Mouse (Mus musculus) stomach, embryonic 15.5 days (tissue): ENCODE measurements around the gene Podn. TPM values are rescaled to one million over a fixed set of nuclear protein-coding genes. Genes with fewer than 3 reads are reported as not detected.

ENCODE experiments used
- ATAC-seq: fragments of 200-750 bp; cut with Nextera tagmentation; 2 replicates; pipeline ENCODE4 v1.8.0; 2017; ENCODE audit warnings: low read depth, moderate number of reproducible peaks, moderate TSS enrichment; ENCODE audit not compliant: insufficient read depth, low FRiP score
- H3K27ac ChIP-seq: fragments of 300-500 bp; sonication (generic); 2 replicates; pipeline ENCODE4 v1.5.1; 2015; ENCODE audit warnings: mild to moderate bottlenecking, inconsistent platforms
- H3K27me3 ChIP-seq: fragments of 300-500 bp; sonication (generic); replicated peaks from 2 replicates; pipeline ENCODE4 v1.6.1; 2015; ENCODE audit warnings: inconsistent platforms
- H3K36me3 ChIP-seq: fragments of 300-500 bp; sonication (generic); 2 replicates; pipeline ENCODE4 v1.6.1; 2015; ENCODE audit warnings: inconsistent platforms
- H3K4me1 ChIP-seq: fragments of 300-500 bp; sonication (generic); 2 replicates; pipeline ENCODE4 v1.6.1; 2015; ENCODE audit warnings: inconsistent platforms
- H3K4me2 ChIP-seq: fragments of 300-500 bp; sonication (generic); 2 replicates; pipeline ENCODE4 v1.6.1; 2015; ENCODE audit warnings: mild to moderate bottlenecking, inconsistent platforms
- H3K4me3 ChIP-seq: fragments of 300-500 bp; sonication (generic); replicated peaks from 2 replicates; pipeline ENCODE4 v1.5.1; 2015; ENCODE audit warnings: inconsistent platforms
- H3K9ac ChIP-seq: fragments of 300-500 bp; sonication (generic); 2 replicates; pipeline ENCODE4 v1.6.1; 2015; ENCODE audit warnings: inconsistent platforms
- H3K9me3 ChIP-seq: fragments of 300-500 bp; sonication (generic); 2 replicates; pipeline ENCODE4 v1.6.1; 2016; ENCODE audit warnings: inconsistent platforms
- WGBS: fragments of 180-500 bp; shearing (Covaris S2); methylation state at CpG from one replicate; pipeline ENCODE4 v1.1.7; 2015; 5-methylcytosine and 5-hydroxymethylcytosine counted together
- polyA plus RNA-seq: library from polyadenylated mRNA; unstranded; fragments of >200 nt; fragmentation: Nextera tagmentation; extraction: Ambion mirVana; gene quantifications from 2 replicates; pipeline ENCODE4 v1.2.1, GENCODE M21; 2015

Gene Podn
- polyA plus RNA-seq, 1 experiment from 2014 or later, result 1.1 TPM

DNA sequence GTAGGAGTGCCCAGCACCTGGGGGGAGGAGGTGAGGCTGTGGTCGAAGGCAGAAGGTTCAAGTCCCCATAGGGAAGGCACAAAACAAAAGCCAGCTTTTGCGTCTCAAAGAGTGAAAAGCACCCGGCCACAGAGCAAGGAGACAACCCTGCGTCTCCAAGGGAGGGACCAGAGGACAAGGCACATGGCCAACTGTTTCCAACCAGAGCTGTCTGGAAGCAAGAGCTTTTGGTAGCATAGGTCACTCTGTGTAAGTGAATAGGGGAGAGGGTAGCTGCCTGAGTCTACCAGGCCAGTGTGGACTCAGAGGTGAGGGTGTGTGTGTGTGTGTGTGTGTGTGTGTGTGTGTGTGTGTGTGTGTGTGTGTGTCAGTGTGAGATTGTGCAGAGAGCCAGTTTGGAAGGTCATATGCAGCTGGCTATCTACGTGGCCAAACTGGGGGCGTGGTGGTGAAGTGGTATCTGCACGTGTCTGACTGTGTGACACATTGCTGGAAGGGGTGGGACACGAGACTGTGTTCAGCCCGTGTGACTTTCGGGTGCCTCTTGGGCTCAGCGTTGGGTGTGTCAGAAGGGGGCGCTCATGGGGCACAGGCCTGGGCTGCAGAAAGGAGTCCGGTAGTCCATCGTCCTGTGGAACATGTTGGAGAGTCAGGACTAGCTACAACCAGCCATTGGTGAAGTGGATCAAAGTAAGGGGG, 81.0 kb downstream of the Podn start:
- ATAC-seq, result no peak
- Histone ChIP-seq H3K4me3 (no peak overlapping the region), H3K36me3 (no peaks in the 10 kb centered on the region), H3K4me2 (no peak overlapping the region), H3K27me3 (no peaks in the 10 kb centered on the region), H3K9me3 (no peaks in the 10 kb centered on the region), H3K9ac (no peak overlapping the region), H3K4me1 (no peaks in the 10 kb centered on the region), H3K27ac (no peak overlapping the region)
- 62% methylated on average over 14 of the region's 14 CpGs for WGBS

DNA sequence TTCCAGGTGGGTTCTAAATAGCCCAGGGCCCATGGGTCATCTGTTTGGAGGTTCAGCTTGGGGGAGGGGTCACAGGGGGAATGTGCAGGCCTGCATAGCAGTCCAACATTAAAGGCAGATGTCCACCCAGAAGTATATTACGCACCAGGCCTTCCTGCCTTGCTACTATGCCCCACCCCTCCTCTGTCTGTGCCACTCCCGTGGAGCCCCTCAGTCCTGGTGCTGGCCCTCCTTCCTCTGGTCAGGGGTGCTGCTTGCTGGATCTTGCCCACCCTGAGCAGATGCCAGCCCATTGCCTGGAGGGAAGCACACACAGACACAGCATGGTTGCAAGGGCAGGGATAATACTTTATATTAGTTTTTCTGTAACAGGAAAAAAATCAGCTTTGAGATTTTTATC, 81.8 kb downstream of the Podn start:
- ATAC-seq, result no peak
- no peaks in the 10 kb centered on the region for H3K27me3 ChIP-seq
- WGBS, result 71% methylated on average over 2 of the region's 2 CpGs

DNA sequence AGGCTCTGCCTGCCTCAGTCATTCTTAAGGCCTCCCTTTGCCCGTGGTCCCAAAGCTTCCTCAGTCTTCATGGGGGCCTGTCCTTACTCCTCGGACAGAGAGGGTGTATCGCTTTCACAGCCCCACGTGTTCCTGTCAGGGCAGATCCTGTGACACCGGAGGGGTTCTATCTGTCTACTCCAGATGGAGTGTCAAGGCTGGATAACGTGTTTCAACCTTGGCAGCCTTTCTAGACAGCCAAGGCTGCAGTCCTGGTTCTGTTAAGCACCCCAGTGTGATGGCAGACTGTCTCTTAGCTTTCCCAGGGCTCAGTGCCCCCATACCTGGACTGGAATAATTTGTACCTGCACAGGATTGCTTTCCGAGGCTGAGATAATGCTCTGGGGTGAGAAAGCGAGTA, 87.7 kb downstream of the Podn start:
- Histone ChIP-seq H3K36me3 (no peaks in the 10 kb centered on the region), H3K9me3 (no peaks in the 10 kb centered on the region), H3K4me2 (no peak overlapping the region), H3K27ac (no peak overlapping the region), H3K27me3 (no peaks in the 10 kb centered on the region), H3K4me3 (no peak overlapping the region), H3K9ac (no peak overlapping the region), H3K4me1 (peaks cover 4% of the 10 kb centered on the region; the same call in 1 of the 2 replicates)
- 64% methylated on average over 8 of the region's 8 CpGs for WGBS
- ATAC-seq, result no peak

More for the DNA sequence above, 81.8 kb downstream of the Podn start:
- H3K9me3 ChIP-seq, result no peaks in the 10 kb centered on the region
- H3K4me3 ChIP-seq, result no peak overlapping the region
- no peaks in the 10 kb centered on the region for H3K36me3 ChIP-seq
- H3K27ac ChIP-seq, result no peak overlapping the region
- H3K4me1 ChIP-seq, result no peaks in the 10 kb centered on the region
- H3K9ac ChIP-seq, result no peak overlapping the region
- H3K4me2 ChIP-seq, result no peak overlapping the region

DNA sequence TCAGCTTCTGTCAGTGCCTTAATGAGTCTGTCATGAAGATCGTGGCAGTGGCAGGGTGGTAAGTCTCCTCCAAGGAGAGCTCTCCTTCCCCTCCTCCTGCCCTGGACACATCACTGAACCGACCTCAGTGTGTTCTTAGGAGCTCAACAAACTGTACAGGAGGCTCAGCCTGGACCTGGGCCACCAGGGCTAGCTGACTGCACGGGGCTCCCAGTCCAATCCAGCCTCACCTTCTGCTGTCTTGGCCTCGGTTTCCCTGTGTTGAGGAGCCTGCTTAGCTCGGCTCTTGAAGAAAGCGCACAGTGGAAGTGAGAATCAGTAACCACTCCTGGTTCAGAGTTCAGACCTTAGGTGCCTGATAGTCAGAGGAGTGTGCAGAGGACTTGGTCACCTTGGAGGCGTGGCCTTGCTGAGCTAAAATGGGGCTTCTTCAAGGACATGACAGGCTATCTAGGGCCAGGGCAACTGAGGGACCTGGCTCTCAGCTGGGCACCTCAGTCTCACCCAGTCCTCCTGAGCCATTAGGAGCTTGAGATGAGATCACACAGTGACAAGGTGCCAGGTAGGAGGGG, 88.6 kb downstream of the Podn start:
- Histone ChIP-seq H3K4me1 (peaks cover 4% of the 10 kb centered on the region; the same call in 1 of the 2 replicates), H3K9me3 (no peaks in the 10 kb centered on the region), H3K27me3 (no peaks in the 10 kb centered on the region), H3K36me3 (no peaks in the 10 kb centered on the region), H3K4me3 (no peak overlapping the region), H3K4me2 (no peak overlapping the region), H3K9ac (no peak overlapping the region), H3K27ac (no peak overlapping the region)
- 81% methylated on average over 7 of the region's 7 CpGs for WGBS
- no peak for ATAC-seq

DNA sequence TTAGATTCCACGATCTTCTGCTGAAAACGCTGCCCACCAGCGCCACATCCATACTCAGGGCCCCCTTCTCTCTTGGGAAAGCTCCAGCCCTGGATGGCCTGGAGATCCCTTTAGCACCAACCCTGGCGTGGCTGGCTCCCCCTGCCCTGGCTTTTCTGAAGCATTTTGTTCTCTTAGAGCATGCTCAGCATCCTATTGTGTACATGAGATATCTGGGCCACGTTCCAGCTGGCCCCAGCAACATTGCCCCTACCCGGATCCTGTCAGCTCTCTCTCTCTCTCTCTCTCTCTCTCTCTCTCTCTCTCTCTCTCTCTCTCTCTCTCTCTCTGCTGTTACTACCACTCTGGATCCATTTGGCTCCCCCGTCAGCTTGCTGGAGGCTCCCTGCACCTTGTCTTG, 90.9 kb downstream of the Podn start:
- Histone ChIP-seq H3K9me3 (no peaks in the 10 kb centered on the region), H3K4me1 (peaks cover 4% of the 10 kb centered on the region; the same call in 1 of the 2 replicates), H3K27me3 (no peaks in the 10 kb centered on the region), H3K36me3 (no peaks in the 10 kb centered on the region), H3K27ac (no peak overlapping the region), H3K9ac (no peak overlapping the region), H3K4me3 (no peak overlapping the region), H3K4me2 (no peak overlapping the region)
- WGBS, result 50% methylated on average over 7 of the region's 7 CpGs
- no peak for ATAC-seq

DNA sequence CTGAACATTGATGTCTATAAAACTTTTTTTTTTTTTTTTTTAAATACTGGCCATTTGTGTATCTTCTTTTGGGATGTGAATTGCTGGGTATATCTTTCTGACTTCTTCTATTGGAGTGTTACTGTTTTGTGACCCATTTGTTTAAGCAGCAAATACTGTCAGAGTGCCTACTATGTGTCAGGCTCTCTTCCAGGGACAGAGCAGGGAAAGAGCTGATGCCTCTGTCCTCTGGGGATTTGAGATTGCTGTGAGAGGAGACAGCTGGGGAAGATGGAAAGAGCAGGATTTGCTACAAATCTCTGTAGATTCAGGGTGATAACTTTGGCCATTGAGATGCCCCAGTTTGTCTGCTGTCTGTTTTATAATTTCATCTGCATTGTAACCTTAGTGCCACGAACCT, 96.9 kb downstream of the Podn start:
- no peaks in the 10 kb centered on the region for H3K36me3 ChIP-seq
- H3K4me2 ChIP-seq, result no peak overlapping the region
- ATAC-seq, result no peak
- no peaks in the 10 kb centered on the region; the same call in 1 of the 2 replicates for H3K4me1 ChIP-seq
- H3K4me3 ChIP-seq, result no peak overlapping the region
- WGBS, result 68% methylated on average over 1 of the region's 1 CpGs
- H3K27me3 ChIP-seq, result no peaks in the 10 kb centered on the region
- no peak overlapping the region for H3K27ac ChIP-seq
- no peaks in the 10 kb centered on the region for H3K9me3 ChIP-seq
- H3K9ac ChIP-seq, result no peak overlapping the region

DNA sequence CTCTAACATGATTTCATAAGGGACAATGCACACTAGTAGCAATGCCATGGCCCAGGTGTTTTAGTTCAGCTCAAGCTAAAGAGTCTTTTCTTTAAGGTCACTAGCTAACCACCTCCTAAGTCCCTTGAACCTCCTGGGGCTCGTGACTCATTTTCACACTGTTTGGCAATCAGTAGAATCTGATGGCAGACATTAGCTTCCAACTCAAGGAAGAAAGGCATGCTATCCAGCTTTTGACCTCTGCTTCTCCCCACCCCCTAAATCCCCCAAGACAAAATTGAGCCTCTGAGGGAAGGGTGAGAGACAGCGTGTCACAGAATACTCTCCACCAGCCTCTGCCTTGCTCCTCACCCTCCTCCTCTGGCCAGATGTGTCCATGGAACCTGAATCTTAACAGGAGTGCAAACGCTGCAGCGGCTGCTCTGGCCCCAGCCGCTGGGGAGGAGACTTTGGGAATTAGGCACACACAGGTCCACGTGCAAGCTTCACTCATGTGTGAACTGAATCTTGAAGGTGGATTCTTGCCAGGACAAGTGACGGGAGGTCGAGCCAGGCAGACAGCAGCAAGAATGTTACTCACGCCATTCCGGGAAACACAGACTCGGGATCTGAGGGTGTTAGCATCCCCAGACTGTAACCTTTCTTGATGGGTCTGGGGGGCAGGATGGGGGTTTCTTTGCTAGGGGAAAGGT, 97.5 kb downstream of the Podn start:
- Histone ChIP-seq H3K4me3 (no peak overlapping the region), H3K27ac (no peak overlapping the region), H3K4me1 (no peaks in the 10 kb centered on the region; the same call in 1 of the 2 replicates), H3K9me3 (no peaks in the 10 kb centered on the region), H3K27me3 (no peaks in the 10 kb centered on the region), H3K4me2 (no peak overlapping the region), H3K9ac (no peak overlapping the region), H3K36me3 (no peaks in the 10 kb centered on the region)
- WGBS, result 38% methylated on average over 11 of the region's 11 CpGs
- ATAC-seq, result no peak

DNA sequence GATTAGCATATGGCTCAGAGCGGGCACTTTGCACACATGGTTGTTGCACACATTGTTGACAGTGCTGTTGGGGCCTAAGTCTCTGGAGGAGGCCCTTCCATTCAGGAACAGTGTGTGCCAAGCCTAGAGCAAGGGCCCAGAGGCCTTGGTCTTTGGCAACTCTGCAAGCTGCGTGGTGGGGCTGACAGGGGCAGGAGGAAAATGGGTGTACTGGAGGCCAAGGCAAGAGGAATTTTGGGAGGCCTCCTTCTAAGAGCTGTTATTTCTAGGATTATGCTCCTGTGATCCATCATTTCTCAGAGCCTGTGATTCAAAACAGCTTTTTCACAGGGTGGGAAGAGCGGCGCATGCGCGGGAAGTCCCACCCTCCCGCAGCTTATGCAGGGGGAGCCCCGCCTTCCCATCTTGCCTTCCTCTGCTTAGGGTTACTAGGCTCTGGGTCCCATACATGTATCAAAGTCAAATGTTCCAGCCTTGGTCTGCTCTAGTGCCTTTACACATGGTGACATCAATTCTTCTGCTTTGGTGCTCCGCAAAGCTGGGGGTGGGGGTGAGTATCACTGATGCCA, 99.7 kb downstream of the Podn start:
- no peak overlapping the region for H3K4me2 ChIP-seq
- no peak overlapping the region for H3K9ac ChIP-seq
- WGBS, result 66% methylated on average over 9 of the region's 9 CpGs
- H3K36me3 ChIP-seq, result no peaks in the 10 kb centered on the region
- no peaks in the 10 kb centered on the region for H3K9me3 ChIP-seq
- no peaks in the 10 kb centered on the region; the same call in 1 of the 2 replicates for H3K4me1 ChIP-seq
- ATAC-seq, result peak; percentile 51; the same call in 1 of the 2 replicates
- no peak overlapping the region for H3K4me3 ChIP-seq
- peak overlapping the region; percentile 57; the same call in 1 of the 2 replicates for H3K27ac ChIP-seq
- 0 out of 2 replicates have a peak, but pooled peaks cover 3% of the 10 kb centered on the region for H3K27me3 ChIP-seq

DNA sequence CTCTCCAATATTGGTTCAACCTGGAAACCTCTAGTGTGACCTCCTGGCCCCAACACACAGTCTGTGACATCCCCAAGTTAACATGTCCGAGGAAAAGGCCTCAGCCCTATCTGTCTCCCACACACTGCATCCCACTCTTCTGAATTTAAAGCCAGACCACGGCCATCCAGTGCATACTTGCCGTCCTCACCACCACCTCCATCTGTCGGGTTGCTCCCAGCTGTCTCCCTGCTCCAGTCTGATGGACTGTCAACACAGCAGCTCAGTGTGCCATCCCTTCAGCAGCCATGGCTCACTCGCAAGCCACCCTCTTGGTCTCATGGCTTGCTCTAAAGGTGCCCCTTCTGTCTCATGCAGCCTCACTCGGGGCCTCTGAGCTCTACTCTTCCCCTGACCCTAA, 100.5 kb downstream of the Podn start:
- no peak overlapping the region for H3K9ac ChIP-seq
- H3K27ac ChIP-seq, result peak overlapping the region; percentile 57; the same call in 1 of the 2 replicates
- WGBS, result 79% methylated on average over 6 of the region's 6 CpGs
- no peaks in the 10 kb centered on the region; the same call in 1 of the 2 replicates for H3K4me1 ChIP-seq
- H3K4me2 ChIP-seq, result no peak overlapping the region
- no peak overlapping the region for H3K4me3 ChIP-seq
- no peaks in the 10 kb centered on the region for H3K36me3 ChIP-seq
- no peak for ATAC-seq
- H3K27me3 ChIP-seq, result 0 out of 2 replicates have a peak, but pooled peaks cover 6% of the 10 kb centered on the region
- no peaks in the 10 kb centered on the region for H3K9me3 ChIP-seq

DNA sequence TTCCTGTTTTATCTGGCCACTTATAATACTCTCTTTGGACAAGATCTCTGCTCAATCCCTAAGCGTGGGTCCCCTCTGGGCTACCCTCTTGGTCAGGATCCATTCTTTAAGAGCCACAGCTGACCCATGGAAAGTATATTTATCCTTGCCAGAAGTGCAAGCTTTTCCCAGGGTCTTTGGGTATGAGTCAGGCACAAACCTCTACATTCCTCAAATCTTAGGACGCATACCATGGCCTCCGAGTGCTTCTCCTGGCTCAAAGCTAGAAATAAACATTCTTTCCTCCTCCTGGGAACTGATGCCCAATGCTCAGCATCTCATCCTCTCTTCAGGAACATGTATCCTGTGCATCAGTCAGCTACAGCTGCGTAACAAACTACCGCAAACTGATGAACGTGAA, 101.2 kb downstream of the Podn start:
- WGBS, result 80% methylated on average over 6 of the region's 6 CpGs

DNA sequence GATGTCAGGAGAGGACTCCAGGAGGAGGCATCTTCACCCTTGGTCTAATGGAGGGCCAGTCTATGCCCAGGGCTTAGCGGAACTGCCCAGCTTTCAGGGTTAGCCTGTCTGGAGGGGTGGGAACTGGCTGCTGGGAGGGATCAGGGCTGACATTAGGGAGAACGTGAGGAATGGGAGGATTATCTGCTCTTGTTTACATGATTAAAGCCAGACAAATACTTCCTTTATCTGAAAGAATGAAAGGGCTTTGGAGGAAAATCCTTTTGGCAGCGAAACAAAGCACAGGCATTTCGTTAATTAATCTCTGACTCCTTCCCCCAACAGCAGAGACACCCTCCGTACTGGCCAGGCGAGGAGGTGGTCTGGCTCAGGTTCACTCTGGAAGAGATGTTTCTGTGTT, 104.4 kb downstream of the Podn start:
- H3K27me3 ChIP-seq, result peaks cover 6% of the 10 kb centered on the region; the same call in 1 of the 2 replicates
- H3K36me3 ChIP-seq, result no peaks in the 10 kb centered on the region
- no peaks in the 10 kb centered on the region for H3K9me3 ChIP-seq
- H3K27ac ChIP-seq, result no peak overlapping the region
- no peak overlapping the region for H3K4me2 ChIP-seq
- WGBS, result 15% methylated on average over 6 of the region's 6 CpGs
- no peak overlapping the region for H3K9ac ChIP-seq
- no peaks in the 10 kb centered on the region; the same call in 1 of the 2 replicates for H3K4me1 ChIP-seq
- no peak overlapping the region for H3K4me3 ChIP-seq
- peak; percentile 23; the same call in 1 of the 2 replicates for ATAC-seq

More for the DNA sequence above, 101.2 kb downstream of the Podn start:
- no peak for ATAC-seq
- no peak overlapping the region for H3K27ac ChIP-seq
- H3K4me3 ChIP-seq, result no peak overlapping the region
- H3K9ac ChIP-seq, result no peak overlapping the region
- H3K4me1 ChIP-seq, result no peaks in the 10 kb centered on the region; the same call in 1 of the 2 replicates
- 0 out of 2 replicates have a peak, but pooled peaks cover 6% of the 10 kb centered on the region for H3K27me3 ChIP-seq
- H3K36me3 ChIP-seq, result no peaks in the 10 kb centered on the region
- no peak overlapping the region for H3K4me2 ChIP-seq
- H3K9me3 ChIP-seq, result no peaks in the 10 kb centered on the region
